Mouse (Mus musculus): ENCODE results near the gene Rpl18.

DNA sequence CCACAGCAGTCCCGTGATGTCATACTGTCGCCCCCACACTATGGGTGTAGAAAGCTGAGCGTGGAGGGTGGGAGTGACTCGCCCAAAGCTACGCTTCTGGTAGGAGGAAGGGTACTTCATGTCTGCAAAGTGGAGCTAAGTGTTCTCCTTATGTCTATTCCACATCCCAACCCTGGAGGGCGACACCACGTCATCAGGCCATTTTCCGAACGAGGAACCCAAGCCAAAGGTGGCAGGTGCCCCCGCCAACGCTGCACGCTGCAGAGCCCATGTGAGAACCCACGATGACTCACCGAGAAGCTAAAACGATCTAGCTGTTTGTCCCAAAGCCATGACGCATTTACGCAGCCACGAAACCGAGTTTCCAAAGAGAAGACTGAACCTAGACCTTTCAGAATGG lies 27.1 kb downstream of the Rpl18 start:
- TF ChIP-seq CTCF (IDR thresholded peaks at IDR 0.05; ENCODE audit: extremely low read depth, insufficient read depth, insufficient read length, insufficient replicate concordance): no peak
- TF ChIP-seq POLR2A (IDR thresholded peaks at IDR 0.05; ENCODE audit: low read depth, low read length): no peak

Measured in spleen, adult 2 months (tissue).